Mouse (Mus musculus) embryo, embryonic 11 days (tissue): ENCODE measurements at regions not wholly inside any gene's neighbourhood (a gene's known extent, or its start where the extent isn't known, plus 50 kb on each side); places are given as distances from the start of the nearest gene placed in this dataset.
"Not testable (repeated sequence)": the region's sequence is repeated elsewhere in the genome, so short reads cannot be mapped to it uniquely, and the experiment has no call there.

Experiments used
- DNase-seq: peaks from one replicate; pipeline ENCODE4 v3.0.0-alpha.2; 2015

- DNase-seq: no peak
Measured at GRCm38 (mm10) chr5:5956716-5957115, 207.6 kb upstream of the Steap1 start.

- no peak for DNase-seq
Measured at GRCm38 (mm10) chr5:5955783-5956182, 206.7 kb upstream of the Steap1 start.

GRCm38 (mm10) chr5:5925796-5926195, 176.7 kb upstream of the Steap1 start:
- DNase-seq: no peak

GRCm38 (mm10) chr5:5916427-5916826, 167.3 kb upstream of the Steap1 start:
- no peak for DNase-seq

- DNase-seq: no peak
Measured at GRCm38 (mm10) chr5:5889376-5889775, 140.2 kb upstream of the Steap1 start.

GRCm38 (mm10) chr5:5873425-5873824, 124.3 kb upstream of the Steap1 start:
- DNase-seq: no peak

GRCm38 (mm10) chr5:5856146-5856724, 107.1 kb upstream of the Steap1 start:
- peak; percentile 5 for DNase-seq

- peak; percentile 78 for DNase-seq
Measured at GRCm38 (mm10) chr5:5845805-5846496, 96.8 kb upstream of the Steap1 start.

- no peak for DNase-seq
Measured at GRCm38 (mm10) chr5:5844312-5844711, 95.2 kb upstream of the Steap1 start.

- DNase-seq: no peak
Measured at GRCm38 (mm10) chr5:5838767-5839166, 89.6 kb upstream of the Steap1 start.

- not testable (repeated sequence) for DNase-seq
Measured at GRCm38 (mm10) chr5:5822666-5823065, 73.5 kb upstream of the Steap1 start.
